Mouse (Mus musculus) CH12.LX (cell line): ENCODE results near the gene Mrpl48. TPM values are rescaled to one million over a fixed set of nuclear protein-coding genes. Genes with fewer than 3 reads are reported as not detected.

Source experiments
- polyA plus RNA-seq: library from polyadenylated mRNA; unstranded; fragments of >175 nt; gene quantifications from 2 replicates; pipeline ENCODE4 v1.2.1, GENCODE M21; 2012; ENCODE audit warnings: low read depth; ENCODE audit not compliant: insufficient read length
- total RNA-seq, 2 experiments: library from RNA; depleted of rRNA; stranded (reverse); fragments of 300-350 nt in 1 of 2; fragments of >200 nt in 1 of 2; gene quantifications; 2 replicates each; pipeline ENCODE4 v1.2.3; 2012 to 2014

Gene Mrpl48
- total and polyA plus RNA-seq, 3 experiments = 39.1 to 99.4 (median 98.5) TPM

Other genes starting within 250 kb of the Mrpl48 start
- 15.4 and 16.7 TPM in 2 replicates for gene C2cd3, start 236.1 kb downstream of the Mrpl48 start, total RNA-seq (2012; rRNA removed)
- 10.5 and 11.7 TPM in 2 replicates for gene C2cd3, start 236.1 kb downstream of the Mrpl48 start, total RNA-seq (2014; rRNA removed)
- gene C2cd3, start 236.1 kb downstream of the Mrpl48 start, polyA plus RNA-seq = 20.3 and 25.0 TPM in 2 replicates
- gene Ppme1, start 236.0 kb downstream of the Mrpl48 start, total RNA-seq (2012; rRNA removed) = 31.5 and 45.6 TPM in 2 replicates
- gene Ppme1, start 236.0 kb downstream of the Mrpl48 start, total RNA-seq (2014; rRNA removed) = 33.1 and 40.2 TPM in 2 replicates
- gene Ppme1, start 236.0 kb downstream of the Mrpl48 start, polyA plus RNA-seq = 35.9 and 50.8 TPM in 2 replicates
- gene Ucp3, start 135.3 kb downstream of the Mrpl48 start, total RNA-seq (2012; rRNA removed) = not detected in 2 replicates
- gene Ucp3, start 135.3 kb downstream of the Mrpl48 start, total RNA-seq (2014; rRNA removed) = not detected in 2 replicates
- 0.13 TPM in 1 of 2 replicates, not detected in the other for gene Ucp3, start 135.3 kb downstream of the Mrpl48 start, polyA plus RNA-seq
- 94.0 and 131 TPM in 2 replicates for gene Ucp2, start 115.0 kb downstream of the Mrpl48 start, total RNA-seq (2012; rRNA removed)
- 102 and 131 TPM in 2 replicates for gene Ucp2, start 115.0 kb downstream of the Mrpl48 start, total RNA-seq (2014; rRNA removed)
- 542 and 635 TPM in 2 replicates for gene Ucp2, start 115.0 kb downstream of the Mrpl48 start, polyA plus RNA-seq
- gene Dnajb13, start 93.3 kb downstream of the Mrpl48 start, total RNA-seq (2012; rRNA removed) = 11.8 and 15.6 TPM in 2 replicates
- 24.5 and 32.0 TPM in 2 replicates for gene Dnajb13, start 93.3 kb downstream of the Mrpl48 start, total RNA-seq (2014; rRNA removed)
- 13.9 and 17.8 TPM in 2 replicates for gene Dnajb13, start 93.3 kb downstream of the Mrpl48 start, polyA plus RNA-seq
- gene Coa4, start 71.2 kb downstream of the Mrpl48 start, total RNA-seq (2012; rRNA removed) = 22.9 and 25.5 TPM in 2 replicates
- gene Coa4, start 71.2 kb downstream of the Mrpl48 start, total RNA-seq (2014; rRNA removed) = 20.3 and 24.1 TPM in 2 replicates
- 22.0 and 24.1 TPM in 2 replicates for gene Coa4, start 71.2 kb downstream of the Mrpl48 start, polyA plus RNA-seq
- 11.1 and 12.0 TPM in 2 replicates for gene Rab6a, start 891 bp downstream of the Mrpl48 start, total RNA-seq (2012; rRNA removed)
- 30.7 and 35.2 TPM in 2 replicates for gene Rab6a, start 891 bp downstream of the Mrpl48 start, total RNA-seq (2014; rRNA removed)
- 23.2 and 30.7 TPM in 2 replicates for gene Rab6a, start 891 bp downstream of the Mrpl48 start, polyA plus RNA-seq
- 0.04 and 0.08 TPM in 2 replicates for gene Plekhb1, start 54.1 kb upstream of the Mrpl48 start, total RNA-seq (2012; rRNA removed)
- not detected in 2 replicates for gene Plekhb1, start 54.1 kb upstream of the Mrpl48 start, total RNA-seq (2014; rRNA removed)
- not detected in 2 replicates for gene Plekhb1, start 54.1 kb upstream of the Mrpl48 start, polyA plus RNA-seq
- gene Fam168a, start 98.3 kb upstream of the Mrpl48 start, total RNA-seq (2012; rRNA removed) = 3.4 and 4.0 TPM in 2 replicates
- gene Fam168a, start 98.3 kb upstream of the Mrpl48 start, total RNA-seq (2014; rRNA removed) = 4.9 and 5.2 TPM in 2 replicates
- gene Fam168a, start 98.3 kb upstream of the Mrpl48 start, polyA plus RNA-seq = 11.6 and 15.0 TPM in 2 replicates